Comparison of ENCODE assay signal across 22 mouse cellular contexts in genomic region chr8:47389430-47389829, GRCm38 (mm10). TPM values are rescaled to one million over a fixed set of nuclear protein-coding genes. Genes with fewer than 3 reads are reported as not detected.
DNase-seq lines count a peak whose midpoint lies in the region; ATAC-seq lines count a peak whose summit lies in the region.
"Had no signal": no experiment of that assay in that cellular context is flagged by ENCODE, and none has a peak within 500 bp of the region (broad histone marks: within the 10 kb centered on the region; RNA-seq: fewer than 3 reads in every experiment).

No protein-coding gene starts in this region.

- WGBS in midbrain, embryonic 11.5 days: 92% methylated on average over 3 of the region's 3 CpGs
- 89% methylated on average over 3 of the region's 3 CpGs for WGBS in midbrain, embryonic 15.5 days

- H3K4me3 ChIP-seq in midbrain, embryonic 11.5 days (ENCODE audit: low read depth, low read length): no peak overlapping the region
- no peak overlapping the region for H3K4me3 ChIP-seq in midbrain, embryonic 15.5 days
- H3K4me3 ChIP-seq: forebrain, embryonic 10.5 days; forebrain, embryonic 13.5 days; heart, adult 2 months; heart, embryonic 10.5 days; hindbrain, embryonic 10.5 days; hindbrain, embryonic 13.5 days; intestine, embryonic 15.5 days had no signal

- no peaks in the 10 kb centered on the region for H3K9me3 ChIP-seq in midbrain, embryonic 11.5 days (ENCODE audit: control insufficient read depth, low read length)
- no peaks in the 10 kb centered on the region for H3K9me3 ChIP-seq in midbrain, embryonic 15.5 days
- H3K9me3 ChIP-seq: forebrain, embryonic 10.5 days; forebrain, embryonic 13.5 days; heart, embryonic 10.5 days; hindbrain, embryonic 10.5 days; hindbrain, embryonic 13.5 days; intestine, embryonic 15.5 days had no signal

- H3K36me3 ChIP-seq in midbrain, embryonic 11.5 days (ENCODE audit: control insufficient read depth, insufficient read depth, low read length): no peaks in the 10 kb centered on the region
- H3K36me3 ChIP-seq in midbrain, embryonic 15.5 days (replicated peaks): no peaks in the 10 kb centered on the region
- H3K36me3 ChIP-seq: forebrain, embryonic 10.5 days; heart, embryonic 10.5 days; hindbrain, embryonic 10.5 days; hindbrain, embryonic 13.5 days; intestine, embryonic 15.5 days had no signal

- H3K9ac ChIP-seq in midbrain, embryonic 11.5 days (ENCODE audit: low read length): no peak overlapping the region
- no peak overlapping the region for H3K9ac ChIP-seq in midbrain, embryonic 15.5 days
- H3K9ac ChIP-seq: forebrain, embryonic 13.5 days; hindbrain, embryonic 13.5 days; intestine, embryonic 15.5 days had no signal

- no peak overlapping the region for H3K27ac ChIP-seq in midbrain, embryonic 11.5 days (ENCODE audit: low read depth, low read length)
- H3K27ac ChIP-seq in midbrain, embryonic 15.5 days: no peak overlapping the region
- H3K27ac ChIP-seq: forebrain, embryonic 10.5 days; forebrain, embryonic 13.5 days; heart, adult 2 months; heart, embryonic 10.5 days; hindbrain, embryonic 10.5 days; hindbrain, embryonic 13.5 days; intestine, embryonic 15.5 days had no signal

- H3K4me2 ChIP-seq in midbrain, embryonic 11.5 days: no peak overlapping the region
- no peak overlapping the region for H3K4me2 ChIP-seq in midbrain, embryonic 15.5 days
- H3K4me2 ChIP-seq: forebrain, embryonic 13.5 days; hindbrain, embryonic 13.5 days; intestine, embryonic 15.5 days had no signal

- ATAC-seq in midbrain, embryonic 11.5 days (ENCODE audit: low FRiP score): no peak
- ATAC-seq in midbrain, embryonic 15.5 days (replicated peaks): no peak
- ATAC-seq: activated CD4-positive, CD25-positive, alpha-beta regulatory T cell, adult 4 months; forebrain, embryonic 13.5 days; forebrain, embryonic 16.5 days; hindbrain, embryonic 16.5 days; intestine, embryonic 15.5 days had no signal

- H3K27me3 ChIP-seq in midbrain, embryonic 11.5 days (ENCODE audit: control insufficient read depth, insufficient read depth, low read length): no peaks in the 10 kb centered on the region
- no peaks in the 10 kb centered on the region for H3K27me3 ChIP-seq in midbrain, embryonic 15.5 days (replicated peaks)
- H3K27me3 ChIP-seq: forebrain, embryonic 13.5 days; hindbrain, embryonic 13.5 days; intestine, embryonic 15.5 days had no signal

- H3K4me1 ChIP-seq in midbrain, embryonic 11.5 days (ENCODE audit: control insufficient read depth, insufficient read depth, low read length): no peaks in the 10 kb centered on the region
- H3K4me1 ChIP-seq in midbrain, embryonic 15.5 days: no peaks in the 10 kb centered on the region
- H3K4me1 ChIP-seq: hindbrain, embryonic 10.5 days; hindbrain, embryonic 13.5 days; intestine, embryonic 15.5 days had no signal

- DNase-seq in adrenal gland, postnatal 10 days: peak; percentile 40
- no peak for DNase-seq in adrenal gland, adult 8-10 months
- peak; percentile 10 to 30 for DNase-seq in adrenal gland, postnatal 36 days
- DNase-seq in adrenal gland, adult 2 months: no peak
- peak; percentile 43 for DNase-seq in kidney, postnatal 10 days
- DNase-seq in kidney, adult 11 months: no peak
- peak; percentile 72 for DNase-seq in midbrain, embryonic 11.5 days (ENCODE audit: low spot score, missing footprints)
- DNase-seq: cerebellum, adult 11 months; cerebellum, adult 2 months; gastrocnemius, postnatal 10 days; gastrocnemius, postnatal 36 days; heart, adult 2 months had no signal

RNA-seq across cellular contexts. Expression of gene Stox2, which starts 56.7 kb away (rescaled TPM):
- 10 to 100 TPM; 12.4 to 18.8 TPM for total RNA-seq in adrenal gland, postnatal 10 days (2021)
- total RNA-seq in adrenal gland, adult 8-10 months (2022): 10 to 100 TPM in 3 of 4 experiments, 1 to 10 TPM in 1; 9.6 to 13.5 (median 12.3) TPM
- 10 to 100 TPM; 11.4 to 14.3 TPM for total RNA-seq in adrenal gland, postnatal 36 days (2021)
- 10 to 100 TPM in 1 of 2 experiments, 1 to 10 TPM in 1; 9.6 to 12.4 TPM for total RNA-seq in adrenal gland, adult 2 months (2021)
- 2.5 and 3.6 TPM in 2 replicates for polyA plus RNA-seq in adrenal gland, adult 2 months (2012; rRNA removed)
- polyA plus RNA-seq in midbrain, embryonic 11.5 days (2014; fragmentation: Nextera tagmentation; extraction: Ambion mirVana): 30.3 and 34.3 TPM in 2 replicates
- polyA plus RNA-seq in midbrain, embryonic 15.5 days (2015; fragmentation: Nextera tagmentation; extraction: Ambion mirVana): 51.3 and 51.9 TPM in 2 replicates
- polyA plus RNA-seq: activated CD4-positive, CD25-positive, alpha-beta regulatory T cell, adult 4 months had no signal

Comparison
In these comparisons a context has a peak if more than half of its experiments do, and no peak if none do; other contexts are left out.
1. DNase-seq: peak in adrenal gland, postnatal 10 days (single experiment), adrenal gland, postnatal 36 days (2 of 2), kidney, postnatal 10 days (single experiment) and midbrain, embryonic 11.5 days (single experiment); none in adrenal gland, adult 8-10 months (single experiment), adrenal gland, adult 2 months (single experiment) and kidney, adult 11 months (single experiment).